10 mouse cellular contexts compared by ENCODE assay signal in genomic region chr4:124881341-124881908, GRCm38 (mm10). TPM values are rescaled to one million over a fixed set of nuclear protein-coding genes. Genes with fewer than 3 reads are reported as not detected.
A peak's percentile ranks its signal among the peaks of the same experiment; 100 is the strongest.
DNase-seq lines count a peak whose midpoint lies in the region; ATAC-seq lines count a peak whose summit lies in the region.
"Had no signal": no experiment of that assay in that cellular context is flagged by ENCODE, and none has a peak within 500 bp of the region (broad histone marks: within the 10 kb centered on the region; RNA-seq: fewer than 3 reads in every experiment).

No protein-coding gene starts in this region.

- H3K4me3 ChIP-seq in heart, embryonic 12.5 days: peak overlapping the region; percentile 29

- no peak overlapping the region for H3K27ac ChIP-seq in heart, embryonic 12.5 days (ENCODE audit: poor library complexity, severe bottlenecking)

- under 1% methylated on average over 37 of the region's 37 CpGs for WGBS in heart, embryonic 12.5 days

- H3K27me3 ChIP-seq in heart, embryonic 12.5 days (replicated peaks): peaks cover 76% of the 10 kb centered on the region

- H3K4me2 ChIP-seq in heart, embryonic 12.5 days: peak overlapping the region; percentile 65

- H3K36me3 ChIP-seq in heart, embryonic 12.5 days: no peaks in the 10 kb centered on the region

- no peak overlapping the region for H3K9ac ChIP-seq in heart, embryonic 12.5 days

- peaks cover 6% of the 10 kb centered on the region; the same call in 1 of the 2 replicates for H3K9me3 ChIP-seq in heart, embryonic 12.5 days (replicated peaks)

- no peak; the same call in 1 of the 2 replicates for ATAC-seq in heart, embryonic 12.5 days (ENCODE audit: insufficient number of reproducible peaks, low FRiP score)
- peak; percentile 91 for ATAC-seq in frontal cortex, adult (ENCODE audit: low TSS enrichment)

- DNase-seq in heart, adult 11 months: no peak
- DNase-seq in cerebellum, adult 8-10 months: peak; percentile 46
- DNase-seq in left cerebral cortex, adult 8-10 months (ENCODE audit: low spot score in 2 of 2): peak; percentile 71 to 74
- DNase-seq in neural tube, embryonic 10.5 days (ENCODE audit: extremely low spot score, low spot score): peak; percentile 88
- no peak for DNase-seq in thymus, postnatal 4 days
- DNase-seq in B cell, adult 2 months: no peak

- peaks cover 9% of the 10 kb centered on the region; the same call in 1 of the 2 replicates for H3K4me1 ChIP-seq in heart, embryonic 12.5 days (replicated peaks)

RNA-seq across cellular contexts. Expression of gene Epha10, which starts 0.7 kb away (rescaled TPM):
- not detected in 2 replicates for polyA plus RNA-seq in heart, embryonic 12.5 days (2016; fragmentation: Nextera tagmentation; extraction: Ambion mirVana)
- total RNA-seq in left cerebral cortex, adult 8-10 months (2022): 10 to 100 TPM; 36.6 to 40.5 (median 39.2) TPM
- total RNA-seq: CH12.LX; liver, adult 2 months had no signal
- polyA plus RNA-seq: liver, adult 2 months had no signal

RNA-seq across cellular contexts. Expression of gene Maneal, which starts 19.5 kb away (rescaled TPM):
- polyA plus RNA-seq in heart, embryonic 12.5 days (2016; fragmentation: Nextera tagmentation; extraction: Ambion mirVana): 0.06 and 0.14 TPM in 2 replicates
- total RNA-seq in left cerebral cortex, adult 8-10 months (2022): 10 to 100 TPM; 53.2 to 61.4 (median 57.1) TPM
- polyA plus RNA-seq: liver, adult 2 months had no signal

RNA-seq across cellular contexts. Expression of gene 1110065P20Rik, which starts 30.4 kb away (rescaled TPM):
- 51.6 and 54.2 TPM in 2 replicates for polyA plus RNA-seq in heart, embryonic 12.5 days (2016; fragmentation: Nextera tagmentation; extraction: Ambion mirVana)
- 10 to 100 TPM; 66.4 to 70.2 (median 67.8) TPM for total RNA-seq in left cerebral cortex, adult 8-10 months (2022)

RNA-seq across cellular contexts. Expression of gene Yrdc, which starts 30.9 kb away (rescaled TPM):
- 24.4 and 26.0 TPM in 2 replicates for polyA plus RNA-seq in heart, embryonic 12.5 days (2016; fragmentation: Nextera tagmentation; extraction: Ambion mirVana)
- total RNA-seq in left cerebral cortex, adult 8-10 months (2022): 10 to 100 TPM; 30.5 to 41.1 (median 38.8) TPM

RNA-seq across cellular contexts. Expression of gene 9930104L06Rik, which starts 55.4 kb away (rescaled TPM):
- 9.9 and 10.4 TPM in 2 replicates for polyA plus RNA-seq in heart, embryonic 12.5 days (2016; fragmentation: Nextera tagmentation; extraction: Ambion mirVana)
- 10 to 100 TPM; 19.6 to 24.4 (median 21.4) TPM for total RNA-seq in left cerebral cortex, adult 8-10 months (2022)

Comparison
In these comparisons a context has a peak if more than half of its experiments do, and no peak if none do; other contexts are left out.
1. DNase-seq: peak in cerebellum, adult 8-10 months (single experiment), left cerebral cortex, adult 8-10 months (2 of 2) and neural tube, embryonic 10.5 days (single experiment); none in heart, adult 11 months (single experiment), thymus, postnatal 4 days (single experiment) and B cell, adult 2 months (0 of 2).